Mouse (Mus musculus): Measurements from ENCODE around the gene Rnf145. TPM values are rescaled to one million over a fixed set of nuclear protein-coding genes. Genes with fewer than 3 reads are reported as not detected.

Rnf145 gene
- 59.8 TPM for polyA plus RNA-seq (2017; shearing (Covaris generic))

GRCm38 (mm10) chr11:44518281-44519095, at the start of gene Rnf145:
TSS of gene Rnf145 (plus strand) at chr11:44518964.

DNA sequence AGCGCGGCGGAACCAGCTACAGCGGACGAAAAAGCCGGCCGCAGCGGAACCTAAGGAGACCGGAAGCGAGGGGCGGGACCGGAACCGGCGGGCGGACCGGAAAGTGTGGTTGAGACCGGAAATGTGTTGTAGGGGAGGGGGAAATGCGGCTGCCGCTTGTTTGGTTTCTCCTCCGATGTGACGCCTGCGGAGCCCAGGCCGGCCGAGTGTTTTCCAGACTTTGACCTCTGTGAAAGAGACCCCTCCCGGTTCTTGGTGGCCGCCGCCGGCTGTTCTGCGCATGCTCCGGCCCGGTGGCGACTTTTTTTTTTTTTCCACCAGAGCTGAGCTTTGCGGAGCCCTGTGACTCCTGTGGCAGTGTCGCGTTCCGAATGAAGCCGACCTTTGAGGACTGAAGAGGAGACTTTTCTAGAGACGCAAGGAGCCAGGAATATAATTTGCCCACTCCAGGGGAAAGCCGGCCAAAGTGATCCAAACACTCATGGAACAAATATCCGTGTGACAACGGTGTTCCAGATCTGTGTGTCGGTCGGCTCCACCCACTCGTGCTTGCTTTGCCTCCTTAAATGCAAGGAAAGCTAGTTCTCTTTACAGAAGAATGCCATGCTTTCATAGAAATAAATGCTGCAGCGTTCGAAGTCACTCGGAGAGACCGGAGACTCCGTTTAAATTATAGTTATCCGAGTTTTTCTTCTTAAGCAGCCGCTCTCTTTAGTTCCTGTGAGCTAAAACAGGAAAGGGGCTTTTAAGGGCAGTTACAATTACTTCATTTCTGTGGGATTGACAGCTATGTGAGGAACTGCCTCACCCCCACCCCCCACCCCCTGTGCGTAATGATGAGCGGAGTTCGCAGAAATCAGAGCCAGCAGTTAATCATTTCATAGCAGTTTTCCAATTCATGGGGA, 48.1 kb upstream of the Rnf145 start, which contains the start of gene Ublcp1:
TSS of gene Ublcp1 (minus strand) at position 67 of the 905 bp plus-strand sequence.

Other genes with a start within 250 kb of the Rnf145 start
- gene Il12b, start 118.9 kb upstream of the Rnf145 start, polyA plus RNA-seq (2017; shearing (Covaris generic)): not detected
- gene Ublcp1, start 48.5 kb upstream of the Rnf145 start, polyA plus RNA-seq (2017; shearing (Covaris generic)): 34.2 TPM
- gene Ebf1, start 98.4 kb downstream of the Rnf145 start, polyA plus RNA-seq (2017; shearing (Covaris generic)): 0.71 TPM

Measured in activated CD4-positive, CD25-positive, alpha-beta regulatory T cell, adult 9 weeks (primary cell).